ENCODE assay signal across 6 mouse cellular contexts in the genomic region with DNA sequence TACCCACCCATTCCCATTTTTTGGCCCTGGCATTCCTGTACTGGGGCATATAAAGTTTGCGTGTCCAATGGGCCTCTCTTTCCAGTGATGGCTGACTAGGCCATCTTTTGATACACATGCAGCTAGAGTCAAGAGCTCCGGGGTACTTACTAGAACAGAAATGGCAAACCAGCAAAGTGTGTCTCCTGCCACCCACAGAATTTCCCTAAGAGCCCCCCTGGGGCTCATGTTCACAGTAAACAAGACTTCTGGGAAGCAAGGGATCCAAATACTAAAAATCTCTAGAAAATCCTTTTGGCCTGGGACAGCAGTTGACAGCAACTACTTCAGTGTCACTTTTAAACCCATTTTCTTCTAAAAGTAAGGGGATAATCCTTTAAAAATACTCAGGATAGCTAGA. TPM values are rescaled to one million over a fixed set of nuclear protein-coding genes. Genes with fewer than 3 reads are reported as not detected.
DNase-seq lines count a peak whose midpoint lies in the region; ATAC-seq and TF ChIP-seq lines count a peak whose summit lies in the region.
"Not testable (repeated sequence)": the region's sequence is repeated elsewhere in the genome, so short reads cannot be mapped to it uniquely, and the experiment has no call there.
"Had no signal": no experiment of that assay in that cellular context is flagged by ENCODE, and none has a peak within 500 bp of the region (broad histone marks: within the 10 kb centered on the region; RNA-seq: fewer than 3 reads in every experiment).

No protein-coding gene starts in this region.

- in situ Hi-C loops in CH12.LX (cut with MboI; ENCODE audit: low pct_ligation_motif_present, low pct_unique_long_range_greater_than_20kb, low sequenced_read_pairs): not testable (repeated sequence)

- H3K4me3 ChIP-seq in CH12.LX (replicated peaks in 1 of 3; ENCODE audit: low read depth in 2 of 3, low read length in 2 of 3, poor library complexity in 1 of 3): not testable (repeated sequence)

- not testable (repeated sequence) for H3K27ac ChIP-seq in CH12.LX (ENCODE audit: insufficient read depth, low read depth)

- dilution Hi-C loops in CH12.LX (cut with MboI; ENCODE audit: extremely low pct_ligation_motif_present, extremely low pct_unique_long_range_greater_than_20kb, low sequenced_read_pairs): not testable (repeated sequence)

- not testable (repeated sequence) for H3K9me3 ChIP-seq in CH12.LX (replicated peaks; ENCODE audit: low read length)

- not testable (repeated sequence) for H3K27me3 ChIP-seq in CH12.LX (replicated peaks)

- TF ChIP-seq RAD21 in CH12.LX (IDR thresholded peaks at IDR 0.05; ENCODE audit: low read depth, low read length): not testable (repeated sequence)

- not testable (repeated sequence) for H3K9ac ChIP-seq in CH12.LX (ENCODE audit: insufficient read depth, low read depth)

- H3K4me1 ChIP-seq in CH12.LX (ENCODE audit: control insufficient read depth in 1 of 2, insufficient read depth in 2 of 2): peaks cover 3 to 40% of the 10 kb centered on the region in 2 experiments; a peak in 3 of 4 replicates

- TF ChIP-seq EP300 in CH12.LX (IDR thresholded peaks at IDR 0.05; ENCODE audit: low read length): peak; percentile 73

- H3K4me2 ChIP-seq in CH12.LX (ENCODE audit: insufficient read depth, low read depth, poor library complexity, severe bottlenecking): not testable (repeated sequence)

- not testable (repeated sequence) for H3K79me2 ChIP-seq in CH12.LX (replicated peaks; ENCODE audit: control insufficient read depth, extremely low read depth, insufficient read depth, poor library complexity, severe bottlenecking)

- TF ChIP-seq CTCF in CH12.LX (conservative IDR thresholded peaks at IDR 0.05 in 1 of 2, IDR thresholded peaks at IDR 0.05 in 1 of 2; ENCODE audit: low read depth in 2 of 2, low read length in 2 of 2): not testable (repeated sequence)

- H3K36me3 ChIP-seq in CH12.LX (replicated peaks in 1 of 2; ENCODE audit: control insufficient read depth in 1 of 2, insufficient read depth in 1 of 2, low read length in 1 of 2): not testable (repeated sequence)

- peak; percentile 61; the same call in 1 of the 2 replicates for ATAC-seq in neutrophil, adult 5-6 weeks (ENCODE audit: extremely low read depth, insufficient number of reproducible peaks, low FRiP score, poor library complexity, severe bottlenecking)

- not testable (repeated sequence) for TF ChIP-seq POLR2A in CH12.LX (IDR thresholded peaks at IDR 0.05; ENCODE audit: low read depth, low read length)

- peak; percentile 19 for DNase-seq in A20 (ENCODE audit: low read depth, low spot score)
- peak; percentile 82 for DNase-seq in CH12.LX (ENCODE audit: extremely low read depth)
- peak; percentile 45 to 53 for DNase-seq in spleen, adult 18-20 months
- peak; percentile 81 to 86 for DNase-seq in spleen, postnatal 36 days (ENCODE audit: low spot score in 2 of 2)

TF ChIP-seq in CH12.LX, 34 proteins besides CTCF, POLR2A, EP300 and RAD21:
- TF ChIP-seq ETS1 (conservative IDR thresholded peaks at IDR 0.05; ENCODE audit: low read depth, low read length) (peak; percentile 44; the same call in 1 of the 2 replicates), BHLHE40 (IDR thresholded peaks at IDR 0.05; ENCODE audit: low read depth, low read length) (0 out of 2 replicates have a peak, but pooled peaks have one; percentile 42), MAFK (IDR thresholded peaks at IDR 0.05; ENCODE audit: insufficient replicate concordance, low read length) (0 out of 2 replicates have a peak, but pooled peaks have one; percentile 21), MEF2A (IDR thresholded peaks at IDR 0.05; ENCODE audit: borderline replicate concordance, low read depth, low read length) (0 out of 2 replicates have a peak, but pooled peaks have one; percentile 17), SIN3A (IDR thresholded peaks at IDR 0.05; ENCODE audit: low read length) (0 out of 2 replicates have a peak, but pooled peaks have one; percentile 22)

RNA-seq across cellular contexts. Expression of a gene that starts 25.1 kb away (rescaled TPM):
- total RNA-seq in CH12.LX (2012; rRNA removed): 13.1 and 13.3 TPM in 2 replicates
- 27.3 and 31.7 TPM in 2 replicates for total RNA-seq in CH12.LX (2014; rRNA removed)
- 32.0 and 36.2 TPM in 2 replicates for polyA plus RNA-seq in CH12.LX (2012; ENCODE audit: insufficient read length, low read depth)
- 661 and 704 TPM in 2 replicates for total RNA-seq in neutrophil, adult 5-6 weeks (2017)
- total RNA-seq: MEL had no signal

Comparison
In these comparisons a context has a peak if more than half of its experiments do, and no peak if none do; other contexts are left out.
1. DNase-seq: peak in every context shown above with its lines; median percentile 84 in spleen, postnatal 36 days; 82 in CH12.LX; 49 in spleen, adult 18-20 months; 19 in A20.
2. RNA of a gene that starts 25.1 kb away (total RNA-seq): 661 to 704 TPM in neutrophil, adult 5-6 weeks; 13.1 to 31.7 TPM in CH12.LX; every median in the first group is over 10 times any median in the second.